Mouse (Mus musculus): ENCODE data around the gene Dock11.

The Dock11 gene

GRCm38 (mm10) chrX:35888087-35888895 is at the start of gene Dock11:
Dock11 (plus strand) TSS chrX:35888832.
- in situ Hi-C loops (cut with MboI, MseI), result loop anchor here (5.0 kb wide), 1 partner anchor 44 kb away; no protein-coding TSS in a partner anchor

GRCm38 (mm10) chrX:35879703-35880102 is 8.9 kb upstream of the Dock11 start:
- in situ Hi-C loops (cut with MboI, MseI), result loop anchor here (5.0 kb wide), 1 partner anchor 118 kb away; no protein-coding TSS in a partner anchor

- in situ Hi-C loops (cut with MboI, MseI), result loop anchor here (5.0 kb wide), 1 partner anchor 43 kb away; no protein-coding TSS in a partner anchor
These were observed 540 bp downstream of the Dock11 start for GRCm38 (mm10) chrX:35888945-35889799.

- in situ Hi-C loops (cut with MboI, MseI), result loop anchor here (5.0 kb wide), 1 partner anchor 43 kb away; no protein-coding TSS in a partner anchor
These were observed 1.1 kb downstream of the Dock11 start for GRCm38 (mm10) chrX:35889800-35890106.

- in situ Hi-C loops (cut with MboI, MseI), result no loop called here
These were observed 3.0 kb downstream of the Dock11 start for GRCm38 (mm10) chrX:35891534-35892125.

- in situ Hi-C loops (cut with MboI, MseI), result no loop called here
These were observed 3.7 kb downstream of the Dock11 start for GRCm38 (mm10) chrX:35892377-35892776.

- in situ Hi-C loops (cut with MboI, MseI), result no loop called here
These were observed 9.2 kb downstream of the Dock11 start for GRCm38 (mm10) chrX:35897648-35898500.

GRCm38 (mm10) chrX:35898501-35898766 is 9.8 kb downstream of the Dock11 start:
- in situ Hi-C loops (cut with MboI, MseI), result no loop called here

- in situ Hi-C loops (cut with MboI, MseI), result loop anchor here (10.0 kb wide), 1 partner anchor 890 kb away; the partner anchor contains the start of gene Slc25a5
These were observed 15.7 kb downstream of the Dock11 start for GRCm38 (mm10) chrX:35904352-35904751.

- in situ Hi-C loops (cut with MboI, MseI), result loop anchor here (10.0 kb wide), 1 partner anchor 888 kb away; the partner anchor contains the start of gene Slc25a5
These were observed 18.2 kb downstream of the Dock11 start for GRCm38 (mm10) chrX:35906696-35907330.

GRCm38 (mm10) chrX:35919558-35919957 is 30.9 kb downstream of the Dock11 start:
- in situ Hi-C loops (cut with MboI, MseI), result no loop called here

- in situ Hi-C loops (cut with MboI, MseI), result no loop called here
These were observed 31.5 kb downstream of the Dock11 start for GRCm38 (mm10) chrX:35920096-35920607.

GRCm38 (mm10) chrX:35921922-35922321 is 33.3 kb downstream of the Dock11 start:
- in situ Hi-C loops (cut with MboI, MseI), result no loop called here

GRCm38 (mm10) chrX:35924705-35925264 is 36.2 kb downstream of the Dock11 start:
- in situ Hi-C loops (cut with MboI, MseI), result no loop called here

- in situ Hi-C loops (cut with MboI, MseI), result loop anchor here (5.0 kb wide), 1 partner anchor 43 kb away; the partner anchor contains the start of gene Dock11
These were observed 41.7 kb downstream of the Dock11 start for GRCm38 (mm10) chrX:35930094-35930933.

GRCm38 (mm10) chrX:35930934-35931406 is 42.3 kb downstream of the Dock11 start:
- in situ Hi-C loops (cut with MboI, MseI), result loop anchor here (5.0 kb wide), 1 partner anchor 44 kb away; the partner anchor contains the start of gene Dock11

- in situ Hi-C loops (cut with MboI, MseI), result loop anchor here (5.0 kb wide), 1 partner anchor 45 kb away; the partner anchor contains the start of gene Dock11
These were observed 43.3 kb downstream of the Dock11 start for GRCm38 (mm10) chrX:35931945-35932344.

GRCm38 (mm10) chrX:35932952-35933351 is 44.3 kb downstream of the Dock11 start:
- in situ Hi-C loops (cut with MboI, MseI), result loop anchor here (5.0 kb wide), 1 partner anchor 46 kb away; the partner anchor contains the start of gene Dock11

GRCm38 (mm10) chrX:35938112-35938511 is 49.5 kb downstream of the Dock11 start:
- in situ Hi-C loops (cut with MboI, MseI), result no loop called here

All from regulatory T cell (primary cell).